Mouse (Mus musculus) adrenal gland, adult 2 months (tissue): ENCODE data around the gene Ankrd27. TPM values are rescaled to one million over a fixed set of nuclear protein-coding genes. Genes with fewer than 3 reads are reported as not detected.

Experiments used
- polyA plus RNA-seq: library from polyadenylated mRNA; depleted of rRNA; stranded (reverse); fragments of >200 nt; gene quantifications from 2 replicates; pipeline ENCODE4 v1.2.3, GENCODE M21; 2012; rRNA removed
- total RNA-seq, 2 experiments: library from RNA; stranded (reverse); gene quantifications; 2 replicates each; pipeline ENCODE4 v1.2.3; 2021

Ankrd27 gene
- total and polyA plus RNA-seq, 3 experiments, result 19.9 to 30.4 (median 27.7) TPM

Other genes with a start within 250 kb of the Ankrd27 start
- gene Faap24, start 189.4 kb upstream of the Ankrd27 start, total RNA-seq, result 1 to 10 TPM; 8.4 to 8.7 TPM
- 3.4 and 4.3 TPM in 2 replicates for gene Faap24, start 189.4 kb upstream of the Ankrd27 start, polyA plus RNA-seq
- gene Cep89, start 189.2 kb upstream of the Ankrd27 start, total RNA-seq, result 10 to 100 TPM; 11.6 to 19.8 TPM
- 15.4 and 16.1 TPM in 2 replicates for gene Cep89, start 189.2 kb upstream of the Ankrd27 start, polyA plus RNA-seq
- gene Slc7a9, start 137.4 kb upstream of the Ankrd27 start, total RNA-seq, result not detected
- gene Slc7a9, start 137.4 kb upstream of the Ankrd27 start, polyA plus RNA-seq, result 0.06 TPM in 1 of 2 replicates, not detected in the other
- gene Tdrd12, start 48.5 kb upstream of the Ankrd27 start, total RNA-seq, result under 1 TPM in 1 of 2 experiments, not detected in 1; 0.23 TPM
- not detected in 2 replicates for gene Tdrd12, start 48.5 kb upstream of the Ankrd27 start, polyA plus RNA-seq
- 10 to 100 TPM; 53.1 to 53.5 TPM for gene Nudt19, start 29.9 kb upstream of the Ankrd27 start, total RNA-seq
- 112 and 122 TPM in 2 replicates for gene Nudt19, start 29.9 kb upstream of the Ankrd27 start, polyA plus RNA-seq
- under 1 TPM; 0.17 to 0.21 TPM for gene Rgs9bp, start 662 bp upstream of the Ankrd27 start, total RNA-seq
- 0.04 and 0.07 TPM in 2 replicates for gene Rgs9bp, start 662 bp upstream of the Ankrd27 start, polyA plus RNA-seq
- gene Pdcd5, start 61.3 kb downstream of the Ankrd27 start, total RNA-seq, result 10 to 100 TPM; 87.1 to 88.8 TPM
- gene Pdcd5, start 61.3 kb downstream of the Ankrd27 start, polyA plus RNA-seq, result 21.2 and 21.3 TPM in 2 replicates
- 10 to 100 TPM; 52.1 to 71.8 TPM for gene Dpy19l3, start 168.2 kb downstream of the Ankrd27 start, total RNA-seq
- gene Dpy19l3, start 168.2 kb downstream of the Ankrd27 start, polyA plus RNA-seq, result 8.4 and 9.5 TPM in 2 replicates
- 10 to 100 TPM; 21.5 to 22.6 TPM for gene Zfp507, start 216.8 kb downstream of the Ankrd27 start, total RNA-seq
- 3.1 and 4.1 TPM in 2 replicates for gene Zfp507, start 216.8 kb downstream of the Ankrd27 start, polyA plus RNA-seq